Mouse (Mus musculus) midbrain, postnatal 0 days (tissue): ENCODE data around the gene Fignl2. TPM values are rescaled to one million over a fixed set of nuclear protein-coding genes. Genes with fewer than 3 reads are reported as not detected.
"Not testable (repeated sequence)": the region's sequence is repeated elsewhere in the genome, so short reads cannot be mapped to it uniquely, and the experiment has no call there.

Experiments
- ATAC-seq: fragments of 200-750 bp; cut with Nextera tagmentation; 2 replicates; pipeline ENCODE4 v1.8.0; 2017; ENCODE audit warnings: moderate number of reproducible peaks, mild to moderate bottlenecking, moderate TSS enrichment, moderate library complexity; ENCODE audit not compliant: low FRiP score
- DNase-seq: peaks from one replicate; pipeline ENCODE4 v3.0.0-alpha.2; 2015; ENCODE audit warnings: low spot score
- H3K27ac ChIP-seq: fragments of 300-500 bp; sonication (generic); 2 replicates; pipeline ENCODE4 v1.5.1; 2014; ENCODE audit warnings: low read depth, mild to moderate bottlenecking, low read length, mixed read lengths
- H3K27me3 ChIP-seq: fragments of 300-500 bp; sonication (generic); 2 replicates; pipeline ENCODE4 v1.6.1; 2014; ENCODE audit warnings: low read length, control low read depth, mixed read lengths; ENCODE audit not compliant: insufficient read depth
- H3K36me3 ChIP-seq: fragments of 300-500 bp; sonication (generic); 2 replicates; pipeline ENCODE4 v1.6.1; 2014; ENCODE audit warnings: low read length, control low read depth, mixed read lengths; ENCODE audit not compliant: insufficient read depth
- H3K4me1 ChIP-seq: fragments of 300-500 bp; sonication (generic); 2 replicates; pipeline ENCODE4 v1.6.1; 2014; ENCODE audit warnings: mild to moderate bottlenecking, control low read depth, antibody characterized with exemption, low read length, mixed read lengths; ENCODE audit not compliant: insufficient read depth
- H3K4me2 ChIP-seq: fragments of 300-500 bp; sonication (generic); 2 replicates; pipeline ENCODE4 v1.6.1; 2014; ENCODE audit warnings: low read depth, mild to moderate bottlenecking, low read length, mixed read lengths; ENCODE audit not compliant: poor library complexity, severe bottlenecking
- H3K4me3 ChIP-seq: fragments of 300-500 bp; sonication (generic); 2 replicates; pipeline ENCODE4 v1.5.1; 2014; ENCODE audit warnings: low read depth, mild to moderate bottlenecking, low read length, moderate library complexity
- H3K9ac ChIP-seq: fragments of 300-500 bp; sonication (generic); replicated peaks from 2 replicates; pipeline ENCODE4 v1.6.1; 2014; ENCODE audit warnings: mild to moderate bottlenecking, low read length, moderate library complexity, mixed read lengths; ENCODE audit not compliant: poor library complexity, severe bottlenecking
- H3K9me3 ChIP-seq: fragments of 300-500 bp; sonication (generic); 2 replicates; pipeline ENCODE4 v1.6.1; 2016; ENCODE audit warnings: low read length, control low read depth
- CTCF ChIP-seq: IDR thresholded peaks from 2 replicates; pipeline ENCODE4 v1.5.1; 2016; ENCODE audit warnings: antibody characterized with exemption, mild to moderate bottlenecking
- WGBS: fragments of 180-500 bp; shearing (Covaris S2); extraction: QIAGEN DNeasy Blood & Tissue Kit; methylation state at CpG from one replicate; pipeline ENCODE4 v1.1.7; 2014; 5-methylcytosine and 5-hydroxymethylcytosine counted together
- polyA plus RNA-seq: library from polyadenylated mRNA; unstranded; fragments of >200 nt; fragmentation: Nextera tagmentation; extraction: Ambion mirVana; gene quantifications from 2 replicates; pipeline ENCODE4 v1.2.1, GENCODE M21; 2015
- total RNA-seq: library from RNA; depleted of rRNA; stranded (reverse); fragments of >200 nt; gene quantifications from 2 replicates; pipeline ENCODE4 v1.2.3, GENCODE M21; 2014

Fignl2 gene
- total and polyA plus RNA-seq, 2 experiments from 2014 or later, result 0.05 to 3.4 TPM

DNA sequence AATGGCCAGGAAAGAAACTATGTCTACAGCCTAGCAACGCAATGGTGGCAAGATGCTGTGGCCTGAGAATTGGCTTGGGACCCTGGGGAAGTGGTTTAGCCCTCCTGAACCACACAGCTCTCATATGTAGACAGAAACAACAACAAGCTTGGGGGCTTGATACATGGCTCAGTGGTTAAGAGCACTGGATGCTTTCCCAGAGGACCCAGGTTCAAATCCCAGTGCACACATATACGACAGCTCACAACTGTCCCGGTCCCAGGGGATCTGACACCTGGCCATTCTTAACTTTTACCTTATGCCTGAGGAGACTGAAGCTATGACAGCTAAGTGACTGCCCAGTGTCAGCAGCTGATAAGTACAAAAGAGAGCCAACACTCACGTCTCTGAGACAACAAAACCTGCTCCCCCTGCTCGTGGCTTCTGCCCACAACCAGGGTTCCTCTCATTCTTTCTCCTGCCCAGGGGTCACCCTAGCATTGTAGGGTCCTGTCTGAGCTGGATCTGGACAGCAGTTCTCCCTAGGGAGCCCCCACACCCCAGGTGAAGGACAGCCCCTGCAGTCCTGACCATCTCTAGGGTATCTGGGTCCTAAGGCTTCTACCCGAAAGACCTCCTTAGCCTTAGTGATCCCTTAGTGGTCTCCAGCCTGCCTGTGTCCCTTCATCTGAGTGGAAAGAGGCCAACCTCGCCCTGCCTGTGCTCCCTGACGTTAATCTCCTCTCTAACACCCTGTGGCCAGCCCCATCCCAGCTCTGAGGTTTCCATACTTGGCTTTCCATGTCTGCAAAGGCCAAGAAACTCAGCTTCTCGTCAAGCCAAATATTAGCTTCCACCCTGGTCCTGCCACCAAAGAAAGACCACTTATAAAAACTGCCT, 43.3 kb upstream of the Fignl2 start:
- DNase-seq, result no peak
- Histone ChIP-seq H3K4me1 (no peaks in the 10 kb centered on the region), H3K9me3 (no peaks in the 10 kb centered on the region), H3K27me3 (no peaks in the 10 kb centered on the region), H3K9ac (no peak overlapping the region), H3K4me2 (no peak overlapping the region), H3K27ac (no peak overlapping the region), H3K36me3 (no peaks in the 10 kb centered on the region), H3K4me3 (no peak overlapping the region)
- ATAC-seq, result no peak
- no peak for TF ChIP-seq CTCF
- 75% methylated on average over 9 of the region's 9 CpGs for WGBS

DNA sequence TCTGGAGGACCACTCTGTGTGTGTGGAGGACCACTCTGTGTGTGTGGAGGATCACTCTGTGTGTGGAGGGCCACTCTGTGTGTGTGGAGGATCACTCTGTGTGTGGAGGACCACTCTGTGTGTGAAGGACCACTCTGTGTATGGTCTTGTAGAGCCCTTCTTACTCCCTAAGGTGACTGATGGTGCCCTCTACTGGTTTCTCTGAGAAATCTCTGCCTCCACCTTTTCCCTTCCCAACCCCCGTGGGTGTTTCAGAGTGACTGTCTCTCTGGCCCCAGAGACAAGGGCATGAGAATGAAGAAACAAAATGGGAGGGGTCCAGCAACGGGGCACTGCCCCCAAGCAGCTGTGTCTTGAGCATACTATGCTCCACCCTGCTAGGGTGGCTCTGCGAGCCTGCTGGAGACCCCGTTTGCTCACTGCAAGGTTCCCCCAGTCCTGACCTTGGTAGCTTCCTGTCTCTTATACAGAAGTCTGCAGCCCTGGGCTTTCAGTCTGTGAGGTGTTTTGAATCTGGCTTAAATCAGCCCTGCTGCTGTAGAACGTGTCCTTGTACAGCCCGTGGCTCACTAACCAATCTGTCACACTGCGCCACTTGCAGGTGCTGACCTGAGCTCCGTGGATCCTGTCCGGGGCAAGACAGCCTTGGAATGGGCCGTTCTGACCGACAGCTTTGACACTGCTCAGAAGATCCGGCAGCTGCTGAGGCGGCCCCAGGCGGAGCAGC, 40.2 kb upstream of the Fignl2 start:
- Histone ChIP-seq H3K4me1 (no peaks in the 10 kb centered on the region), H3K27ac (no peak overlapping the region), H3K9ac (no peak overlapping the region), H3K27me3 (no peaks in the 10 kb centered on the region), H3K4me3 (no peak overlapping the region), H3K9me3 (no peaks in the 10 kb centered on the region), H3K36me3 (no peaks in the 10 kb centered on the region), H3K4me2 (no peak overlapping the region)
- 68% methylated on average over 14 of the region's 14 CpGs for WGBS
- peak; percentile 43 for DNase-seq
- TF ChIP-seq CTCF, result peak; percentile 58
- ATAC-seq, result no peak

DNA sequence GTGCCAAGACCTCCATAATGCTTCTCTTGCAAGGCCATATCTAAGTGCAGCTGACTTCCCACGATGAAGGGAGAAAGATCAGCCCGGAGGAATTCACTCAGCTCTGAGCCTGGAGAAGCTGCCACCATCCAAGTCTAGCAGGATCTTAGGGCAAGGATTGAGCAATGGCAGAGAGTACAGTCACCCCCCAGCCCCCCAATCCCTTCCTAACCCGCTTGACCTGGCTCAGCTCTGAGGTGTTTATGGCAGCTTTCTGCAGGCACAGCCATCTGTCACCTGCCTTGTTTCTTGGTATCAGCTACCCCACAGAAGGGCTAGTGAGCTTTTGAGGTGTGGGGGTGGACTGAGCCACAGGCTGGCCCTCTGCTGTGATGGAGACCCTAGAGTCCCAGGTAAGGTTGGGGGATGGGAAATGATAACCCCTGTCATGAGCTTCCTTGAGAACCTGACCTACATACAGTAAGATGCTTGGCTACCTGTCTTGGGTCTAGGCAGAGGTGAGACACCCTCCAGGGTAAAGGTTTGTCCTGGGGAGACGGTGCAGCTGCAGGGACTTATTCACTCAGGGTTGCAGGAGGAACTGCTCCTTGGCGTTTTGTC, 37.2 kb upstream of the Fignl2 start, which contains the start of gene Ankrd33:
TSS of gene Ankrd33 (plus strand) at position 245 of the 600 bp plus-strand sequence.
- no peak within 1 kb of the TSS for H3K4me2 ChIP-seq
- no peaks in the 10 kb centered on the region for H3K9me3 ChIP-seq
- WGBS, result 81% methylated on average over 5 of the region's 5 CpGs
- H3K27ac ChIP-seq, result no peak within 1 kb of the TSS
- H3K36me3 ChIP-seq, result no peaks in the 10 kb centered on the region
- no peaks in the 10 kb centered on the region for H3K27me3 ChIP-seq
- H3K9ac ChIP-seq, result no peak within 1 kb of the TSS
- no peak for ATAC-seq
- TF ChIP-seq CTCF, result no peak
- DNase-seq, result no peak
- H3K4me3 ChIP-seq, result no peak within 1 kb of the TSS
- no peaks in the 10 kb centered on the region for H3K4me1 ChIP-seq

DNA sequence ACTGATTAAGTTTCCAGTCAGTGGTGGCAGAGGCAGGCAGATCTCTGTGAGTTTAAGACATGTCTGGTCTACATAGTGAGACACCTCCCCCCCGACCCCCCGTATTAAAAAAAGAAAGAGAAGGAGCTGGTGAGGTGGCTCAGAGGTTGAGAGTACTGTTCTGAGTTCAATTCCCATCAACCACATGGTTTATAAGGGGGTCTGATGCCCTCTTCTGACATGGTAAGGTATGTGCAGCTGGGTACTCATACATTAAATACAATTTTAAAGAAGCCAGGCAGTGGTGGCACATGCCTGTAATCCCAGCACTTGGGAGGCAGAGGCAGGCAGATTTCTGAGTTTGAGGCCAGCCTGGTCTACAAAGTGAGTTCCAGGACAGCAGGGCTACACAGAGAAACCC, 35.4 kb upstream of the Fignl2 start:
- WGBS, result 80% methylated on average over 2 of the region's 2 CpGs
- H3K27me3 ChIP-seq, H3K27ac ChIP-seq, H3K4me2 ChIP-seq, H3K9me3 ChIP-seq, H3K4me1 ChIP-seq, H3K36me3 ChIP-seq, H3K4me3 ChIP-seq, DNase-seq, ATAC-seq, H3K9ac ChIP-seq: not testable (repeated sequence)
- TF ChIP-seq CTCF, result peak; percentile 4; the same call in 1 of the 2 replicates

DNA sequence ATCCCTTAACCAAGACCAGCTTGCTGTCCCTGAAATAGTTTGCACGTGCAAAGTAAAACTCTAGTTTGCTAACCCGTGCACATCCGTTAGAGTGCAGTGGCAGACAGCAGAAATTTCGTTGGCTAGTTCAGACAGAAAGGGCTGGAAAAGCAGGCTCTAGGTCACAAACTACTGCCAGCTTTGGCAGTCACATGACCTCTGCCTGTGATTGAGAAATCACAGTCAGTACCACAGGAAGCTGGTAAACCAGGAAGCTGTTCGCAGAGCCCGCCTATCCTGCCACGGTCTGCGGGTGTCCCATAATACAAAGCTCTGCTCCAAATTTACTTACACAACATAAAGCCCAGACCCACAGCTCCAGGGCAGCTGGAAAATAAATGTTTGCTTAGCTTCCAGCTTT, 34.8 kb upstream of the Fignl2 start:
- WGBS, result 68% methylated on average over 8 of the region's 8 CpGs
- Histone ChIP-seq H3K4me2 (no peak overlapping the region), H3K27me3 (no peaks in the 10 kb centered on the region), H3K9ac (no peak overlapping the region), H3K9me3 (no peaks in the 10 kb centered on the region), H3K27ac (no peak overlapping the region), H3K4me1 (no peaks in the 10 kb centered on the region), H3K36me3 (no peaks in the 10 kb centered on the region), H3K4me3 (no peak overlapping the region)
- no peak for DNase-seq
- TF ChIP-seq CTCF, result no peak
- ATAC-seq, result no peak
